Mouse (Mus musculus): ENCODE measurements around the gene Mkrn3.

GRCm38 (mm10) chr7:62445431-62446165 is 25.7 kb upstream of the Mkrn3 start:
- no peak for TF ChIP-seq GATA1 (IDR thresholded peaks at IDR 0.05; ENCODE audit: borderline replicate concordance, low read length)
- TF ChIP-seq FLI1 (IDR thresholded peaks at IDR 0.05; ENCODE audit: low read length): no peak
